Mouse (Mus musculus): Measurements from ENCODE around the gene Vmn1r112.

Vmn1r112 gene

DNA sequence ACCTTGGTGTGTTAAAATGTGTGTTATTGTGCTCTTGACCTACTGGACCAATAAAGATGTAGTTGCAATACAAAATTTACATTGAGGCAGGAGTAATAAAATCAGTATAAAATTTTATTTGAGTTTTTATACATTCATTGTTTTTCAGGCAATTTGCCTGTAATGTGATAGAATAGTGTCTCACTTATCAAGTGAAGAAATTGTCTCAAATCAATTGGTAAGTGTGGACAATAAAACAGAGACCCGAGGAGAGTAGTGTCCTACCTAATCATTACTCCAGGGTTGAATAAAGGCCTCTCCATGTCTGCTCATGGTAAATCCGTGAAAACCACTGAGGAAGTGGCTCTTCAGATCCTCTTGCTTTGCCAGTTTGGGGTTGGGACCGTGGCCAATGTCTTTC is at the start of gene Vmn1r112:
Gene Vmn1r112 (plus strand): TSS at position 301 of the 400 bp plus-strand sequence.
- no CpG with 5 or more reads among the region's 3 CpGs for WGBS

DNA sequence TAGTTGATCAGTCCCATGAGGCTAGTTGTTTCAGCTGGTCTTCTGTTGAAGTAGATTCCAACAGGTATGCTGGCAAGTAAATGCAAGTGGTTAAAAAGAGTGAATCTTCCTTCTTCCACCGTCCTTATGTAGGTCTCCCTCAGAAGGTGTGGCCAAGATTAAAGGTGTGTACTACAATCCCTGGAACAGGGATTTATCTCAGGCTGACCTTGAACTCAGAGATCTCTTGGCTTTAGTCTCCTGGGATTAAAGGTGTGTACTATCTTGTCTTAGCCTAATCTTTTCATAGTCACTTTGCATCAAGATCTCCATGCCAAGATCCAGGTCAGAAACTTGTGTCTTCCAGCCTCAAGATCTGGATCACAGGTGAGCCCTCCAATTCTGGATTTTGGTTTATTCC is 40.5 kb upstream of the Vmn1r112 start, which contains the start of gene Gm10668:
Gene Gm10668 (minus strand): TSS at position 101 of the 400 bp plus-strand sequence.
- WGBS: no CpG with 5 or more reads among the region's 1 CpGs

DNA sequence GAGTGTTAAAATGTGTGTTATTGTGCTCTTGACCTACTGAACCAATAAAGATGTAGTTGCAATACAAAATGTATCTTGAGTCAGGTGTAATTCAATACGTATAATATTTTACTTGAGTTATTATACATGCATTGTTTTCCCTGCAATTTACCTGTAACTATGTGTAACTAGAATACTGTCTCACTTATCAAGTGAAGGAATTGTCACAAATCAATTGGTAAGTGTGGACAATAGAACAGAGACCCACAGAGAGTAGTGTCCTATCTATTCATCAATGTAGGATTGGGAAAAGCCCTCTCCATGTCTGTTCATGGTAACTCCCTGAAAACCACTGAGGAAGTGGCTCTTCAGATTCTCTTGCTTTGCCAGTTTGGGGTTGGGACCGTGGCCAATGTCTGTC is 16.0 kb downstream of the Vmn1r112 start, which contains the start of gene Vmn1r113:
Gene Vmn1r113 (plus strand): TSS at position 301 of the 400 bp plus-strand sequence.
- WGBS: 51% methylated on average over 2 of the region's 2 CpGs

DNA sequence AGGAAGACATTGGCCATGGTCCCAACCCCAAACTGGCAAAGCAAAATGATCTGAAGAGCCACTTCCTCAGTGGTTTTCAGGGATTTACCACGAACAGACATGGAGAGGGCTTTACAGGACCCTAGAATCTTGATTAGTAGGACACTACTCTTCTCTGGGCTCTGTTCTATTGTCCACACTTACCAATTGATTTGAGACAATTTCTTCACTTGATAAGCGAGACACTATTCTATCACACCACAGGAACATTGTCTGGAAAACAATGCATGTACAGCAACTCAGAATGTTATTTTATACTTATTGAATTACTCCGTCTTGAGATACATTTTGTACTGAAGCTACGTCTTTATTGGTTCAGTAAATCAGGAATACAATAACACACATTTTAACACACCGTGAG is 41.1 kb downstream of the Vmn1r112 start, which contains the start of gene Vmn1r114:
Gene Vmn1r114 (minus strand): TSS at position 101 of the 400 bp plus-strand sequence.
- no CpG with 5 or more reads among the region's 5 CpGs for WGBS

All from cerebral cortex, adult 2 months (tissue).